Mouse (Mus musculus) brown adipose tissue, adult 24 weeks (tissue): Measurements from ENCODE around the gene Cmss1. TPM values are rescaled to one million over a fixed set of nuclear protein-coding genes. Genes with fewer than 3 reads are reported as not detected.

Experiments
- H3K27ac ChIP-seq: fragments of 200-500 bp; replicated peaks from 2 replicates; pipeline ENCODE4 v1.5.1; 2012; ENCODE audit warnings: low read depth, mild to moderate bottlenecking, low read length
- H3K4me1 ChIP-seq: fragments of 200-500 bp; 2 replicates; pipeline ENCODE4 v1.6.1; 2012; ENCODE audit warnings: low read length, mixed read lengths; ENCODE audit not compliant: control insufficient read depth, insufficient read depth, insufficient read length
- H3K4me3 ChIP-seq: fragments of 200-500 bp; 2 replicates; pipeline ENCODE4 v1.5.1; 2012; ENCODE audit warnings: low read depth, mild to moderate bottlenecking, low read length, moderate library complexity; ENCODE audit not compliant: insufficient read depth
- polyA plus RNA-seq: library from polyadenylated mRNA; stranded (reverse); fragments of >200 nt; gene quantifications from 2 replicates; pipeline ENCODE4 v1.2.4, GENCODE M21; 2012; ENCODE audit not compliant: missing spikeins, insufficient read depth, insufficient read length

Gene Cmss1
- polyA plus RNA-seq, 1 experiment = 10.9 TPM

DNA sequence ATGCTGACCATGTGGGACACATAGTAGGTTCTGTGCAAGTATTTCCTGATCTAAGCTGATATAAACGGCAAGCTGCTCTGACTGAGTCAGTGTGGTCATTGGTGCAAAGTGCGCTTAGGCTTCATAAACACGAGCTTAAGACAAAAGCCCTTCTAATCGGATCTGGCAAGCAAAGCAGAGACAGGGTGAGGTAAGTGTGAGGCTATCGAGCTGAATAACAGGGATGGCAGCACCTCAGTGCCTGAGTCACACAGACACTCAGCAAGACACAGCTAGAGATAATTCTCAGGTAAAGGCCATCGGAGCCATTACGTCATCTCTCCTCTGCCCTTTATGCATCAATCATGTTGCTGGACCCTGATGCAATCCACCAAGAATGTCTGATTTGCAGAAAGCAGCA lies 153.7 kb downstream of the Cmss1 start:
- H3K4me3 ChIP-seq = no peak overlapping the region
- H3K4me1 ChIP-seq = no peaks in the 10 kb centered on the region
- no peak overlapping the region for H3K27ac ChIP-seq

- no peak overlapping the region for H3K4me3 ChIP-seq
- H3K4me1 ChIP-seq = peaks cover 6% of the 10 kb centered on the region; the same call in 1 of the 2 replicates
- H3K27ac ChIP-seq = 0 out of 2 replicates have a peak overlapping the region, but pooled peaks have one; percentile 8
These were observed 161.3 kb downstream of the Cmss1 start for GRCm38 (mm10) chr16:57445096-57446094.

DNA sequence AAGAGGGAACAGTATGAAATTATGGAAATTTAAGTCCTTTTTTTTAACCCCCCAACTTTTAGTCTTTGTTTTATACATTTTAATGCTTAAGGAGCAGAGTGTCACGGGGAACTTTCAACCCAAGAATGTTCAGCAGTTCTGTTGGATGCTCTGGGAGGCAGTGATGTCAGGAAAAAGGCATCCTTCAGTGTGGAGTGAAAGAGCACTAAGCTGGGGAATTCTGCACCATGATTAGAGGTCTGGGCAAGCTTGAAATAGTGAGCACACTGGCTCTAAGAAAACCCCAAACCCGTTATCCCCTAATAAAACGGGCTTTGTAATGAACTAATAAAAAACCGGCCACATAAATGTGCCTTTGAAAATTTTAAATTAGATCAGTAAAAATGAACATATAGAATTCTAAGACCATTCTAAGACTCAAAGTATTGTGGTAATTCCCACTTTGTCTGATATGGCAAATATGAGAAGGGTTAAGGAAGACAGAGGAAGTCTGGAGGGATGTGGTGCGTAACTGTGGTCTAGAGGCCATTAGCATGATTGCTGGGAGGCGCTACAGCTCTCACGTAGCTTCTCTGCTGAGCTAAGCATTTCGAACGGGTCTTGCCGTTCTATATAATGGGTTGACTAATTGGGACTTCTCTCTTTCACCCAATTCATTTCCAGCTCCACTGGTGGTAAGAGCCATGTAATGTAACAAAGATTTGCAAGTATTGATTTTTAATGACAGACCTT lies 165.8 kb downstream of the Cmss1 start:
- Histone ChIP-seq H3K27ac (no peak overlapping the region), H3K4me3 (no peak overlapping the region), H3K4me1 (0 out of 2 replicates have a peak, but pooled peaks cover 2% of the 10 kb centered on the region)

- peaks cover 5% of the 10 kb centered on the region for H3K4me1 ChIP-seq
- no peak overlapping the region for H3K4me3 ChIP-seq
- H3K27ac ChIP-seq = no peak overlapping the region
These were observed 167.5 kb downstream of the Cmss1 start for GRCm38 (mm10) chr16:57439206-57439605.

GRCm38 (mm10) chr16:57438288-57438685 lies 168.4 kb downstream of the Cmss1 start:
- no peak overlapping the region for H3K27ac ChIP-seq

GRCm38 (mm10) chr16:57437523-57438287 lies 169.0 kb downstream of the Cmss1 start:
- peaks cover 5% of the 10 kb centered on the region for H3K4me1 ChIP-seq
- no peak overlapping the region for H3K27ac ChIP-seq
- H3K4me3 ChIP-seq = no peak overlapping the region

More at GRCm38 (mm10) chr16:57438288-57438685, 168.4 kb downstream of the Cmss1 start:
- H3K4me1 ChIP-seq = peaks cover 5% of the 10 kb centered on the region
- no peak overlapping the region for H3K4me3 ChIP-seq

GRCm38 (mm10) chr16:57434640-57435039 lies 172.0 kb downstream of the Cmss1 start:
- no peak overlapping the region for H3K4me3 ChIP-seq
- no peak overlapping the region for H3K27ac ChIP-seq
- H3K4me1 ChIP-seq = peaks cover 5% of the 10 kb centered on the region

DNA sequence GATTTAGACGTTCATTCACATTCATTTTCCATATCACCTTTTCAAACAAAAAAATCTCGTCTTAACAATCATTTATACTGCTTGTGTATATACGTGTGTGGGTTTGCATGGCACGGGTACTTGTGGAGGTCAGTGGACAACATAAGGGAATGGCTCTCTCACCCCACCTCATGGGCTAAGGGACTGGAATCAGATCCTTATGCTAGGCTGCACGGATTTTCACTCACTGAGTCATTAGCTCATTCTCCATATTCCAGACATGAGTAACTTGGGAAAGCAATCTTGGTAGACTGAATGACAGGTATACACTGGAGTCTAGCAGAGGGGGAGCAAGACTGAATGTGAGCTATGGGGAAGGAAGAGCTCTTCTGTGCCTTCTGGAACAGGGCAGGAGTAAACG lies 173.0 kb downstream of the Cmss1 start:
- no peak overlapping the region for H3K27ac ChIP-seq
- no peak overlapping the region for H3K4me3 ChIP-seq
- peaks cover 5% of the 10 kb centered on the region for H3K4me1 ChIP-seq

DNA sequence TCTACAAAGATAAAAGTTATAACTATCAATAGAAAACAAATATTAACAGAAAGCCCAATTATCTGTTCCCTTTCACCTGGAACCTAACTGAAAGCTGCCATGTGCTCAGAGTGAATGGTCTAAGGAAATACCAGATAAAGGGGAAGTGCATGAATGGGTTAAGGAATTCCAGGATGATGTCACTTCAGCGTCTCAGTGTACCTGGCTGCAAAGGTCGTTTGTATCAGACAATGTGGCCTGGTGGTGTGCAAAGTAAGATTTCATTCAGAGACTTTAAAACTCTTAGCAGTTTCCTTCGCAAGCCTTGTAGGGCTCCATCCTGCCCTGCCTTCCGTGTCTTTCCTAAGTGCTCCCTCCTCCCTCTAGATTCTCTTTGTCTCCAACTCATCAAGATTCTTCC lies 173.5 kb downstream of the Cmss1 start:
- H3K4me1 ChIP-seq = peaks cover 5% of the 10 kb centered on the region
- H3K4me3 ChIP-seq = no peak overlapping the region
- no peak overlapping the region for H3K27ac ChIP-seq

DNA sequence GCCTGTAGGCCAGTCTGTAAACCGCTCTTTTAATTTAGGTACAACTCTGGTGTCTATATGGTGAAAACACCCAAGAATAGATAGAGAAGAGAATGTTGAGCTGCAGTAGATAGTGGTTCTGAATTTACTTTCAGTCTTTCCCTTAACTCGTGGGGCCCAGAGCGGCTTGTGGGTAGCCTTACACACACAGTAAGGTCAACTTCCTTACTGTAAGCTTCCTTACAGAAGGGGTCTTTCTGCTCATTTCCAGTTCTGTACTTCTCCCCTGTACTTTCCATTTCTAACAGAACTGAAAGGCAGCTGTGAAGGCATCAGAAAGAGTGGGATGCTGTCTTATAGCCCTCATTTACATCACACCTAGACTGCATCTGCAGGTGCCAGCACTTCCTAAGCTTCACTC lies 175.4 kb downstream of the Cmss1 start:
- Histone ChIP-seq H3K4me3 (no peak overlapping the region), H3K27ac (no peak overlapping the region), H3K4me1 (peaks cover 5% of the 10 kb centered on the region)

DNA sequence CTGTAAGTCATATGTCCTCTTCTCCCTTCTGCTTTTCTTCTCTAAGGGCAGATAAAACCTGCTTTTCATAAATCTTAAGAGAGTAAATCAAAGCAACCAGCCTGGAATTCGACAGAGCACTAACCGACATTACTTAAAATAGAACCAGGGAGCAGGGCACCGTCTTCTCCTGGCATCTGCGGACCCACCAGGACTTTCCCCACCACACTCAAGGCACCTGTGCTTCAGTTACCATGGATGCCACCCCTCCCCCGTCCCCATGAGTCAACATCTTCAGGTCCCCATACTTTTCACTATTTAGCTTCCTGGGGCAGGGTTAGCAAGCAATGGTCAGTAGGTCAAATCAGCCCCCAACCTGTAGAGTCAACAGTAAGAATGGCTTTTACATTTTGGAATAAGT lies 177.7 kb downstream of the Cmss1 start:
- Histone ChIP-seq H3K27ac (no peak overlapping the region), H3K4me3 (no peak overlapping the region), H3K4me1 (no peaks in the 10 kb centered on the region)

- H3K4me1 ChIP-seq = no peaks in the 10 kb centered on the region
- H3K27ac ChIP-seq = no peak overlapping the region
- H3K4me3 ChIP-seq = no peak overlapping the region
These were observed 179.0 kb downstream of the Cmss1 start for GRCm38 (mm10) chr16:57427516-57428285.

DNA sequence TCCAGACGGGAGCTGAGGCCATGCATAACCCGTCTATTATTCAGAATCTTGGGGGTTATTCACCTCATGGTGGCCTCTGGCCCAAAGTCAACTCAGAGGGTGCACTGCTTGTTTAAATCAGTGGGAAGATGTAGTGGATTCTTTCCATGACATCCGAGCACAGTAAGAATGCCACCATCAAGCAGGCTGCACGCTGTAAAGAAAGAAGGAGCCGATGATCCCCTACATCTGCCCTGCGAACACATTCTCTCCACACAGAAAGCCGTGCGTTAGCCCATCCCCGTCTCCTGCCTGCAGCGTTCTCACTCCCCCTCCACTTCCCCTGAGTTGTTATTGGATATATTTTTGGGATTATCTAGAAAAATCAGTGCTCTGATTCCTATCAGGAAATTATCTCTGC lies 180.0 kb downstream of the Cmss1 start:
- Histone ChIP-seq H3K4me3 (no peak overlapping the region), H3K27ac (no peak overlapping the region)

More for the DNA sequence above, 180.0 kb downstream of the Cmss1 start:
- H3K4me1 ChIP-seq = peaks cover 1% of the 10 kb centered on the region; the same call in 1 of the 2 replicates
